In genomic region chr10:62843787-62844491, GRCm38 (mm10) we compare ENCODE assay signal across 8 mouse cellular contexts. TPM values are rescaled to one million over a fixed set of nuclear protein-coding genes. Genes with fewer than 3 reads are reported as not detected.
DNase-seq lines count a peak whose midpoint lies in the region; ATAC-seq and TF ChIP-seq lines count a peak whose summit lies in the region.
"Had no signal": no experiment of that assay in that cellular context is flagged by ENCODE, and none has a peak within 500 bp of the region (broad histone marks: within the 10 kb centered on the region; RNA-seq: fewer than 3 reads in every experiment).

No protein-coding gene starts in this region.

- H3K4me2 ChIP-seq in kidney, embryonic 14.5 days (replicated peaks; ENCODE audit: low read depth, low read length): 0 out of 2 replicates have a peak overlapping the region, but pooled peaks have one; percentile 15
- peak overlapping the region; percentile 27 for H3K4me2 ChIP-seq in myocyte (ENCODE audit: low read depth)
- H3K4me2 ChIP-seq: liver, embryonic 13.5 days had no signal

- no peak overlapping the region for H3ac ChIP-seq in myocyte (ENCODE audit: control insufficient read depth, insufficient read length)

- no peak for TF ChIP-seq POLR2A in myocyte (IDR thresholded peaks at IDR 0.05; ENCODE audit: insufficient read length, low read depth)

- no peak overlapping the region for H3K4me3 ChIP-seq in kidney, embryonic 14.5 days (ENCODE audit: low read length)
- no peak overlapping the region for H3K4me3 ChIP-seq in myocyte
- H3K4me3 ChIP-seq: liver, embryonic 13.5 days had no signal

- no peaks in the 10 kb centered on the region for H3K27me3 ChIP-seq in kidney, embryonic 14.5 days (ENCODE audit: control insufficient read depth, insufficient read depth, low read length)
- no peaks in the 10 kb centered on the region for H3K27me3 ChIP-seq in myocyte (ENCODE audit: control insufficient read depth, insufficient read depth, insufficient read length)
- H3K27me3 ChIP-seq: liver, embryonic 13.5 days had no signal

- DNase-seq in adrenal gland, postnatal 36 days: peak; percentile 51 to 77
- DNase-seq in gastrocnemius, postnatal 10 days: peak; percentile 58
- no peak for DNase-seq in spleen, postnatal 4 days (ENCODE audit: low spot score in 2 of 2)
- no peak for DNase-seq in layer of hippocampus, adult 8-10 months (ENCODE audit: low spot score in 2 of 2)
- no peak for DNase-seq in left cerebral cortex, adult 18-20 months (ENCODE audit: low spot score in 2 of 2)
- DNase-seq: liver, embryonic 13.5 days had no signal

- H3K27ac ChIP-seq in kidney, embryonic 14.5 days (ENCODE audit: low read depth, low read length): peak overlapping the region; percentile 59; the same call in 1 of the 2 replicates
- H3K27ac ChIP-seq: liver, embryonic 13.5 days had no signal

- WGBS in kidney, embryonic 14.5 days: 26% methylated on average over 9 of the region's 9 CpGs

- no peak overlapping the region for H3K9ac ChIP-seq in kidney, embryonic 14.5 days (ENCODE audit: low read depth, low read length)
- H3K9ac ChIP-seq: liver, embryonic 13.5 days had no signal

- no peaks in the 10 kb centered on the region for H3K9me3 ChIP-seq in kidney, embryonic 14.5 days (ENCODE audit: control insufficient read depth, low read length)
- H3K9me3 ChIP-seq: liver, embryonic 13.5 days had no signal

- ATAC-seq in kidney, embryonic 14.5 days (ENCODE audit: low FRiP score, low TSS enrichment): peak; percentile 91

- H3K79me2 ChIP-seq in myocyte (ENCODE audit: control insufficient read depth, insufficient read depth): no peaks in the 10 kb centered on the region

- peaks cover 13% of the 10 kb centered on the region for H3K36me3 ChIP-seq in kidney, embryonic 14.5 days (ENCODE audit: control insufficient read depth, insufficient read depth, low read length)
- no peaks in the 10 kb centered on the region for H3K36me3 ChIP-seq in myocyte (ENCODE audit: control insufficient read depth, insufficient read depth)

- peaks cover 22% of the 10 kb centered on the region; the same call in 1 of the 2 replicates for H3K4me1 ChIP-seq in kidney, embryonic 14.5 days (ENCODE audit: control insufficient read depth, insufficient read depth, low read length)
- H3K4me1 ChIP-seq: liver, embryonic 13.5 days had no signal

TF ChIP-seq in myocyte, 11 proteins besides CTCF, POLR2A, EP300 and RAD21:
- TF ChIP-seq SRF (IDR thresholded peaks at IDR 0.05; ENCODE audit: control insufficient read depth, insufficient read length, low read depth): no peak
- TF ChIP-seq USF1 (IDR thresholded peaks at IDR 0.05; ENCODE audit: low read depth): peak; percentile 67

RNA-seq across cellular contexts. Expression of gene Ccar1, which starts 51.9 kb away (rescaled TPM):
- 10 to 100 TPM; 56.2 to 74.1 TPM for total RNA-seq in adrenal gland, postnatal 36 days (2021)
- 10 to 100 TPM; 38.6 to 52.3 TPM for total RNA-seq in gastrocnemius, postnatal 10 days (2021)
- 121 and 178 TPM in 2 replicates for polyA plus RNA-seq in kidney, embryonic 14.5 days (2014; fragmentation: Nextera tagmentation; extraction: Ambion mirVana)
- 27.8 TPM for polyA plus RNA-seq in myocyte (2012; fragmentation: generic; extraction: Trizol)
- total RNA-seq in layer of hippocampus, adult 8-10 months (2022): 10 to 100 TPM; 49.1 to 75.0 (median 62.9) TPM
- total RNA-seq in left cerebral cortex, adult 18-20 months (2021): 10 to 100 TPM; 46.5 to 47.9 TPM

Comparison
In these comparisons a context has a peak if more than half of its experiments do, and no peak if none do; other contexts are left out.
1. DNase-seq: peak in adrenal gland, postnatal 36 days (2 of 2) and gastrocnemius, postnatal 10 days (single experiment); none in spleen, postnatal 4 days (0 of 2), layer of hippocampus, adult 8-10 months (0 of 2) and left cerebral cortex, adult 18-20 months (0 of 2).